Mouse (Mus musculus) layer of hippocampus, adult 9-10 months (tissue): ENCODE measurements at regions not wholly inside any gene's neighbourhood (a gene's known extent, or its start where the extent isn't known, plus 50 kb on each side); places are given as distances from the start of the nearest gene placed in this dataset.
A peak's percentile ranks its signal among the peaks of the same experiment; 100 is the strongest.

Experiments
- DNase-seq: peaks from one replicate; pipeline ENCODE4 v3.0.0; 2022; ENCODE audit warnings: low spot score

- DNase-seq = no peak
Observed at GRCm38 (mm10) chr6:13523463-13524202, 84.3 kb downstream of the Tmem168 start.

- no peak for DNase-seq
Observed at GRCm38 (mm10) chr6:13514126-13514525, 93.8 kb downstream of the Tmem168 start.

DNA sequence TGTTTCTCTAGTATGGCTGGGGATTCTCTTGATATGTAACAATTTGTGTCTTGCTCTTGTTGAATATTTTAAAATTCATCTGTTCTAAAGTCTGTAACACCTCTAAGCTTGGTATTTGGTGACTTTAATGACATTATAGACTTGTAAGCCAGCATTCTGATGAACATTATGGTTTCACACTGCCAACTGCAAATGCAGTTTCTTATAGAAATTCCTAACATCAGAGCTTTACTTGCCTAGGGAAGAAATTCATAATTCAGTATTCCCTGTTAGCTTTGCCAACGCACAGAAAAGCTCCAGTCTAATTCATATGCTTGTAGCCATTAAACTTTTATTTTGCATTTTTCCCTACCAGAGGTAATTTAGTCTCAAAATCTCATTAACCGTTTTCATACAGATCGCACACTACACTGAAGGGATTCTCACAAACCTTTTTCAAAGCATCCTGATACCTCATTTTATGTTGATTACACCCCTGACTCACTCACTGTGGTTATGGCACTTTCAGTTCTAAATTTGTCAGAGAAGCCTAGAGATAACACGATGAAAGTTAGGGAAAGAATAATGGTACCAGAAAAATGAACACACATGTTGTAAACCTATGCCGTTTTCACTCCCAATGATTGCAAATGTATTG lies 131.3 kb downstream of the Tmem168 start:
- no peak for DNase-seq

- peak; percentile 3 for DNase-seq
Observed at GRCm38 (mm10) chr6:13449160-13449787, 158.6 kb downstream of the Tmem168 start.

GRCm38 (mm10) chr6:13413768-13414167 lies 189.0 kb upstream of the Vwde start:
- no peak for DNase-seq

GRCm38 (mm10) chr6:13413092-13413491 lies 188.3 kb upstream of the Vwde start:
- DNase-seq = no peak

GRCm38 (mm10) chr6:13384469-13384868 lies 159.7 kb upstream of the Vwde start:
- no peak for DNase-seq

GRCm38 (mm10) chr6:13383211-13383610 lies 158.4 kb upstream of the Vwde start:
- no peak for DNase-seq

DNA sequence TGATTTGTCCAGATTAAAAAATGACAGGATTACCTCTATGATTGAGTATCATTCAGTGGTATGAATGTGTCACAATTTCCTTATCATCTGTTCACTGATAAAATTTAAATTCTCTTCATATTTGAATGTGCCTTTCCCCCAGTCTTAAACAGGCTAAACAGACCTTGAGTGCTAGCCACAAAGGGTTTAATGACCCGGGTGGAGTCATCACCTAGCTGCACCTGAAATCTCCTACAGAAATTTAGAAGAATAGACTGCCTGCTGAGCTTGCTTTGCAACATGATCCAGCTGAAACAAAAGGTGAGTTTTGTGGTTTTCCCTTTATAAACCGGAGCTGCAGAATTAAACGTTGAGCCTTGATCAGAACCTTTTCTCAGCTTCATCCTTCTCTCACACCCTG lies 156.1 kb upstream of the Vwde start:
- no peak for DNase-seq

DNA sequence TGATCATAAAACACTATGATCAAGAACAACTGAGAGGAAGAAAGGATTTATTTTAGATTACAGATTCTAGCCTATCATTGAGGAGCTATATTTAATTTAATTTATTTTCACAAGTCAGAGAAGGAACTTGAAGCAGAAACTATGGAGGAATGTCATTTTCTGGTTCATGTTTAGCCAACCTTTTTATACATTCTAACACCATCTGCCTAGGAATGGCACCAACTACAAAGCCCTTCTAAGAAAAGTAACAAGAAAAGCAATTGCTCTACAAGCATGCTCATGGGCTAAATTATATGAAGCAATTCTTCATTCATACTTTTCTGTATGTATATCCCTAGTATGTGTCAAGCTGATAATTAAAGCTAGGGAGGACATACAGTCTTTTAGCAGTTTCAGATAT lies 155.0 kb upstream of the Vwde start:
- no peak for DNase-seq

GRCm38 (mm10) chr6:13373896-13374295 lies 149.1 kb upstream of the Vwde start:
- no peak for DNase-seq

DNA sequence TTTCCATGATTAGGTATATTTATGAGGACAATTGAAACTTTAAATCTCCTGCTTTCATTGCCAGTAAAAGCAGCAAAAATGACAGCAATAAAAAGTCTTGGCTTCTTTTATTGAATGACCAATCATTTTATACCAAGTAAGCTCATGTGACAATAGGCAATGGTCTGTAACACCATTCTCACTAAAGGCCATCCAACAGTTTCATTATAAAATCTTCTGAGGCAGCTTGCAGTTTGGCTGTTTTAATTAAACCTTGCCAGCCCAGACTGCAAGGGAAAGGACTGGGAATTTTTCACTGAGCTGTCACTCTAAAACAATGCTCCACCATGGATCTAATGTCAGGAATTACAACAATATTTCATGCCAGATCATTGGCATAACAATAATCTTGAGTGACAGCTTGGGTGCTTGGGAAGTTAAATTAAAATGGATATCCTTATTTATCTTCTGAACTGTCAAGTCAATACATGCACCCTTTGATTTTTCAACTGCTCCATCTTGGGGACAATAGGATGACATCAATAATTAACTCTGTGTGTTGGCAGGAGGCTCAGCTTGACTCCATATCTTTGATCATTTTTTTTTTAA lies 145.0 kb upstream of the Vwde start:
- DNase-seq = no peak
